Mouse (Mus musculus): ENCODE measurements at regions not wholly inside any gene's neighbourhood (a gene's known extent, or its start where the extent isn't known, plus 50 kb on each side); places are given as distances from the start of the nearest gene placed in this dataset.

DNA sequence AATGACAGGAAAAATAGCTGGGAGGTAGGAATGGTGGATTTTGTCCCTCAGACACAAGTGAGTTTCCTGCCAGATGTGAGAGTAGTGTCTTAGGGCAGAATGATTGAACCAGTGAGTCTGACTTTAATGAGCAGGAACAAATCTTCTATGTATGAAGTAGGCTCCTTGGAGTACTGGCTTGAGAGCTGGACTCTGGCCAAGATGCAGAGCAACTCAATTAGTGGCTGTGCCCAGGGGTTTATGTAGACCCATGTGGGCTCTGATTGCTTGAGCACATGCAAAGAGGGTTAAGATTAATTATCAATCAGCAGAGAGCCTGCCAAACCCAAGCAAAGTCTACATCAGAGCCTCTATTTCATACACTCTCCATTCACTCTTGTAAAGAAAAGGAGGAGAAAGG, 92.9 kb upstream of the Htr1b start:
- peak; percentile 32 for DNase-seq

DNA sequence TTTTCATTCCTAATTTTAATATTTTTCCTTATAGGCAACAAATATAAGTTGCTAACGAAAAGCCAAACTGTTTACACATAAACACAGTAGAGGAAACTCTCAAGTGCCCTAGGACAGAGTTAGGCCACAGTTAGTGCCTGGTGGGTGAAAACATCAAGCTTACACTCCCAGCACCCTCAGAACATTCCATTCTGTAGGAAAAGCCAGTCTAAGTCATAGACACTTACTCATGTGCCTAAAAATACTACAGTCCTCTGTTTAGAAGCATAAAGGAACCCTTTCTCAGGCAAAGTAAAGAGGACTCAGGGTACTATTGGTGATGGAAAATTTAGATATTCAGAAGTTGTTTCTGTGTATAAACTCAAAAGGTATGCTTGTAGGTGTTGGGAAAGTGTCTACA, 86.5 kb upstream of the Htr1b start:
- DNase-seq: no peak

DNA sequence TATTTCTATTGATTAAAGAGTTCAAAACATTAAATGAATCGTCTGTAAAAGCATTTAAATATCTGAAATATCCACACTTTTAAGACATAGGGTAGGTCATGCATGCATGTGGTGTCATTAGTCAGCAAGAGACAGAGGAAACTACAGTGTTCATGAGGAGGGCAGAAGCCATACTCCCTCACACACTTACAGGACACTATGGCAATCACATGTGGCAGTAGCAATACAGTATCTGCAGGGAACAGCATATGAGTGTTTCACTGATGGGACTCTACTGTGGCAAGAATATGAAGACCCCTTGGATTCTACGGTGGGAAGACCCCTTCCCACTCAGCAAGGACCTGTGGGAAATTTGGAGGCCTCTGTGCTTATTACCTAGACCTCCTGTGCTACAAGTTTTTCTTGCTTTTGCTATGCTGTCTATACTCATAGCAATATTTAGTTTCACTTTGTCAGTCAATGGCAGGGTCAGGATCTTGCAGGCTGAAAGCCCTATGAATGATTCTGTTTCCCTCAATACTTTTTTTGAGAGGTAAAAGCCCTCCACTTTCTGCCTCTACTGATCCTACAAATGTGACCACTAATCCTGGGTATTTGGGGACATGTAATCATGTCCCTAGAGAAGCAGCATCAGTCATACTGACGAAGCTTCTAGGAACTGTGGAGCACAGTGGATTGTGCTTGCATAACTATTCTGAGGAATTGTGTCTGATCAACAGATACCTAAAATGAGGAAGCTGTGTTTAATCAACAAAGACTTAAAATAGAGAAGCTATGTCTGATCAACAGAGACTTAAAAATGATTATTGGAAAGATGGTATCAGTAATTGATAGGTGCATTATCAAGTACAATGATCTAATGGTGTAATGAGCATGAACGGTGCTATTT, 83.6 kb upstream of the Htr1b start:
- DNase-seq: no peak

DNA sequence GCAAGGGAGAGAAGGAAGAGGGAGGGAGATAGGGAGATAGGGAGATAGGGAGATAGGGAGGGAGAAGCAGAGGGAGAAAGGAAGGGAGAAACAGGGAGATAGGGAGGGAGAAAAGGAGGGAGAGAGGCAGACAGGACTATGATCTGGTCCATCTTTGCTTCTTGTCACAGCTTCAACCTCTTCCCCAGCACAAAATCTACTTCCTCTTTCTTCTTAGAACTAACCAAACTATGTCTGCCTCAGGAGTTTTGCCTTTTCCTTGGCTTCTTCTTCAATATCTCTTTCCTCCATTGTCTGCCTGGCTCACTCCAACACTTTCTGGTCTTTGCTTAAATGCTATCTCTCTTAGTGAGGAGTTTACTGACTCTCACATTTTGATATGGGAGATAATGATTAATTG, 57.7 kb upstream of the Htr1b start:
- no peak for DNase-seq

DNA sequence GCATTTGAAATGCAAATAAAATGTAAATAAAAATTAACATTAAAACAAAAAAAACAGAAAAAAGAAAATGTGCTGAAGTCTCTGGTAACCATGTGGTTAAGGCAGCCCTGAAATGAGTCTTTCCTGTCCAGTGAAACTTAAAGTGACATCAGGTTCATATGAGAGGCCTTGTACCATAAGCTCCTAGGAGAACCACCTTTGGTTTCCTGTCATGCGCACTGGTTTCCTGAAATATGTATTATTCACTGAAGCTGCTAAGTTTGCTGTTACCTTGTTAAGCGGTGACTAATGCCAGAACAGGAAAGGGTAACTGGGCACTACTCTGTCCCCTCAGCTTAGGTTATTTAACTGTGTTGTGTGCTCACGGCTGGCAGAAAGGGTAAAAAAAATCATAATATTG, 56.1 kb upstream of the Htr1b start:
- no peak for DNase-seq

Measured in kidney, postnatal 10 days (tissue).